Mouse (Mus musculus) heart, adult 2 months (tissue): Measurements from ENCODE around the gene Mas1.
"Not testable (repeated sequence)": the region's sequence is repeated elsewhere in the genome, so short reads cannot be mapped to it uniquely, and the experiment has no call there.

Source experiments
- CTCF ChIP-seq: fragments of 200-600 bp; IDR thresholded peaks from 2 replicates; pipeline ENCODE4 v1.8.1; 2022; ENCODE audit warnings: antibody characterized with exemption, mild to moderate bottlenecking, moderate library complexity
- POLR2A ChIP-seq: fragments of 200-500 bp; IDR thresholded peaks from 2 replicates; pipeline ENCODE4 v1.6.1; 2011; ENCODE audit warnings: mild to moderate bottlenecking, low read depth, low read length, control low read depth; ENCODE audit not compliant: insufficient read depth

- not testable (repeated sequence) for TF ChIP-seq CTCF, POLR2A
These were observed 30.7 kb upstream of the Mas1 start for GRCm38 (mm10) chr17:12898607-12899006.
